Mouse (Mus musculus) heart, embryonic 15.5 days (tissue): ENCODE data around the gene Egfl7. TPM values are rescaled to one million over a fixed set of nuclear protein-coding genes. Genes with fewer than 3 reads are reported as not detected.
A peak's percentile ranks its signal among the peaks of the same experiment; 100 is the strongest.

ENCODE experiments used
- microRNA counts: library from miRNA; unstranded; fragments of <30 nt; microRNA quantifications from one replicate; lab custom pipeline; 2016
- microRNA-seq: library from miRNA; unstranded; fragments of <30 nt; microRNA quantifications from one replicate; pipeline ENCODE4, GENCODE M21; 2016
- polyA plus RNA-seq: library from polyadenylated mRNA; unstranded; fragments of >200 nt; fragmentation: Nextera tagmentation; extraction: Ambion mirVana; gene quantifications from 2 replicates; pipeline ENCODE4 v1.2.1, GENCODE M21; 2015

Gene Egfl7
- polyA plus RNA-seq, 1 experiment from 2014 or later, result 159 TPM

MicroRNA genes within 50 kb of the gene (microRNA counts, 519-probe panel; counts per million panel counts)
- microRNA mmu-miR-126-3p (lab: Ali Mortazavi, UCI) (4,435 counts per million, percentile 96 among the panel's probes with 10 or more counts), microRNA mmu-miR-126-5p (lab: Ali Mortazavi, UCI) (3,783 counts per million, percentile 89 among the panel's probes with 10 or more counts)

Small RNAs within 50 kb of the gene (microRNA-seq; reads per million reads assigned to microRNA genes)
- gene Mir126a, result 1.7 reads per million
- not detected for gene Mir126b

Other genes starting within 250 kb of the Egfl7 start
- 22.1 and 27.9 TPM in 2 replicates for gene Dnlz, start 227.9 kb upstream of the Egfl7 start, polyA plus RNA-seq
- 0.60 and 1.7 TPM in 2 replicates for gene Card9, start 219.1 kb upstream of the Egfl7 start, polyA plus RNA-seq
- gene Snapc4, start 199.4 kb upstream of the Egfl7 start, polyA plus RNA-seq, result 16.8 and 19.6 TPM in 2 replicates
- 72.3 and 82.9 TPM in 2 replicates for gene Entr1, start 190.7 kb upstream of the Egfl7 start, polyA plus RNA-seq
- 103 and 111 TPM in 2 replicates for gene Pmpca, start 190.7 kb upstream of the Egfl7 start, polyA plus RNA-seq
- gene Inpp5e, start 170.8 kb upstream of the Egfl7 start, polyA plus RNA-seq, result 14.3 and 16.7 TPM in 2 replicates
- gene Sec16a, start 134.8 kb upstream of the Egfl7 start, polyA plus RNA-seq, result 10.5 and 14.5 TPM in 2 replicates
- gene Notch1, start 63.4 kb upstream of the Egfl7 start, polyA plus RNA-seq, result 10.8 and 24.2 TPM in 2 replicates
- not detected in 2 replicates for gene Gm20532, start 6.6 kb downstream of the Egfl7 start, polyA plus RNA-seq
- gene Agpat2, start 24.4 kb downstream of the Egfl7 start, polyA plus RNA-seq, result 19.9 and 26.3 TPM in 2 replicates
- 12.2 and 18.0 TPM in 2 replicates for gene Fam69b, start 48.4 kb downstream of the Egfl7 start, polyA plus RNA-seq
- gene Lcn4, start 91.3 kb downstream of the Egfl7 start, polyA plus RNA-seq, result not detected in 2 replicates